Comparison of ENCODE assay signal across 15 mouse cellular contexts in the genomic region with DNA sequence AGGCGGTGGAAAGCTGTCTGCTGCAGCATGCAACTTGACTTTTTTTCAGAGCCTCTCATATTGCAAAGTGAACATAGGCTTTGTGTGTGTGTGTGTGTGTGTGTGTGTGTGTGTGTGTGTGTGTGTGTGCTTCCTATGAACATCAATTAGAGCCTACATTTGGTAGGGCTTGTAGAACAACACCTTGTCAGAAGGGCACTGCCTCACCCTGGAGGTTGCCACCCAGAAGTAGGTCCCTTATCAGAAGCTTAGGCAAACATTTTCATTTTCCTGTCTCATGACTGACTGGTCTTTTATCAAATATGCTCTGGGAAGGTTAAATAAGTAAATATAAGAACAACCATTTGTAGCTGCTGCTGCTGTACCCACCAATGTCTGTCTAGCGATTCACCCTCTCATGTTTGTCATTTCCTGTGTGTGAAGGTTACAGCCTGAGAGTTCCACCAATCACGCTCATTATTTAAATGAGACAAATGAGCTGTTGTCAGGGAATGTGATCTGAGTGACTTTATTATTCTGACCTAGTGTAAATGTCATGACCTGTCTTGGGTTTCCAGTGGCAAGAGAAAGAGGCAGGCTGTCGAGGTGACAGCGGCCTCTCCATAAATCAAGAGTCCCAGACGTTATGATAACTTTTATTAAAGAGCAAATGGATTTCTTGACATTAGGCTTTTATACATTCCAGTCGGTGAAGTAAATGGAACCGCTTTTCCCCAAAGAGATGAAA.
A peak's percentile ranks its signal among the peaks of the same experiment; 100 is the strongest.
DNase-seq lines count a peak whose midpoint lies in the region; ATAC-seq and TF ChIP-seq lines count a peak whose summit lies in the region.
"Had no signal": no experiment of that assay in that cellular context is flagged by ENCODE, and none has a peak within 500 bp of the region (broad histone marks: within the 10 kb centered on the region; RNA-seq: fewer than 3 reads in every experiment).

No protein-coding gene starts in this region.

- no peak overlapping the region for H3K27ac ChIP-seq in forebrain, embryonic 14.5 days (ENCODE audit: low read depth, low read length)
- H3K27ac ChIP-seq in forebrain, embryonic 12.5 days: no peak overlapping the region
- H3K27ac ChIP-seq in kidney, postnatal 0 days: no peak overlapping the region
- no peak overlapping the region for H3K27ac ChIP-seq in intestine, embryonic 16.5 days (ENCODE audit: low read length)
- H3K27ac ChIP-seq: heart, adult 2 months; macrophage; midbrain, embryonic 15.5 days had no signal

- WGBS in forebrain, embryonic 14.5 days: 80% methylated on average over 8 of the region's 8 CpGs
- WGBS in forebrain, embryonic 12.5 days: 72% methylated on average over 8 of the region's 8 CpGs
- WGBS in kidney, postnatal 0 days: 24% methylated on average over 8 of the region's 8 CpGs
- 28% methylated on average over 8 of the region's 8 CpGs for WGBS in intestine, embryonic 16.5 days

- no peak overlapping the region for H3K4me3 ChIP-seq in forebrain, embryonic 14.5 days (ENCODE audit: low read depth, low read length)
- H3K4me3 ChIP-seq in forebrain, embryonic 12.5 days (replicated peaks): no peak overlapping the region
- H3K4me3 ChIP-seq in kidney, postnatal 0 days (replicated peaks; ENCODE audit: low read depth, low read length): no peak overlapping the region
- no peak overlapping the region for H3K4me3 ChIP-seq in intestine, embryonic 16.5 days (ENCODE audit: low read length)
- H3K4me3 ChIP-seq: heart, adult 2 months; midbrain, embryonic 15.5 days had no signal

- no peaks in the 10 kb centered on the region for H3K27me3 ChIP-seq in forebrain, embryonic 14.5 days (replicated peaks; ENCODE audit: control insufficient read depth, insufficient read depth, low read length)
- H3K27me3 ChIP-seq in forebrain, embryonic 12.5 days: no peaks in the 10 kb centered on the region
- no peaks in the 10 kb centered on the region for H3K27me3 ChIP-seq in kidney, postnatal 0 days (ENCODE audit: insufficient read depth, low read length)
- no peaks in the 10 kb centered on the region for H3K27me3 ChIP-seq in intestine, embryonic 16.5 days (replicated peaks; ENCODE audit: control insufficient read depth, insufficient read depth, low read length)

- no peak for ATAC-seq in forebrain, embryonic 14.5 days
- no peak for ATAC-seq in forebrain, embryonic 12.5 days (ENCODE audit: low FRiP score)
- ATAC-seq in kidney, postnatal 0 days (replicated peaks; ENCODE audit: low FRiP score, low read depth): peak; percentile 25; the same call in 1 of the 2 replicates
- peak; percentile 44; the same call in 1 of the 2 replicates for ATAC-seq in intestine, embryonic 16.5 days
- ATAC-seq: inflammation-experienced regulatory T-cells, adult 6 months; midbrain, embryonic 15.5 days had no signal

- H3K4me2 ChIP-seq in forebrain, embryonic 14.5 days (ENCODE audit: low read length): no peak overlapping the region
- H3K4me2 ChIP-seq in forebrain, embryonic 12.5 days: no peak overlapping the region
- H3K4me2 ChIP-seq in kidney, postnatal 0 days (ENCODE audit: low read length): no peak overlapping the region
- no peak overlapping the region for H3K4me2 ChIP-seq in intestine, embryonic 16.5 days (ENCODE audit: low read depth, low read length)
- H3K4me2 ChIP-seq: midbrain, embryonic 15.5 days had no signal

- no peak overlapping the region for H3K9ac ChIP-seq in forebrain, embryonic 14.5 days (ENCODE audit: low read length)
- H3K9ac ChIP-seq in forebrain, embryonic 12.5 days: no peak overlapping the region
- H3K9ac ChIP-seq in kidney, postnatal 0 days (ENCODE audit: low read depth, low read length): no peak overlapping the region
- H3K9ac ChIP-seq in intestine, embryonic 16.5 days (ENCODE audit: low read depth, low read length): no peak overlapping the region
- H3K9ac ChIP-seq: midbrain, embryonic 15.5 days had no signal

- H3K9me3 ChIP-seq in forebrain, embryonic 14.5 days (replicated peaks; ENCODE audit: control insufficient read depth, low read length): no peaks in the 10 kb centered on the region
- no peaks in the 10 kb centered on the region for H3K9me3 ChIP-seq in forebrain, embryonic 12.5 days
- no peaks in the 10 kb centered on the region for H3K9me3 ChIP-seq in kidney, postnatal 0 days (replicated peaks; ENCODE audit: low read length)
- no peaks in the 10 kb centered on the region for H3K9me3 ChIP-seq in intestine, embryonic 16.5 days (ENCODE audit: control insufficient read depth, low read length)
- H3K9me3 ChIP-seq: midbrain, embryonic 15.5 days had no signal

- TF ChIP-seq CTCF in kidney, postnatal 0 days (IDR thresholded peaks at IDR 0.05; ENCODE audit: low read depth): no peak

- no peaks in the 10 kb centered on the region for H3K36me3 ChIP-seq in forebrain, embryonic 14.5 days (ENCODE audit: control insufficient read depth, insufficient read depth, low read length)
- no peaks in the 10 kb centered on the region for H3K36me3 ChIP-seq in forebrain, embryonic 12.5 days (replicated peaks)
- H3K36me3 ChIP-seq in kidney, postnatal 0 days (ENCODE audit: insufficient read depth, low read length): no peaks in the 10 kb centered on the region
- no peaks in the 10 kb centered on the region for H3K36me3 ChIP-seq in intestine, embryonic 16.5 days (ENCODE audit: control insufficient read depth, insufficient read depth, low read length)
- H3K36me3 ChIP-seq: midbrain, embryonic 15.5 days had no signal

- peak; percentile 33 for DNase-seq in forebrain, embryonic 14.5 days (ENCODE audit: low spot score)
- DNase-seq in kidney, postnatal 0 days (ENCODE audit: low spot score): peak; percentile 36
- no peak for DNase-seq in kidney, adult 18-20 months
- DNase-seq in embryo, embryonic 10.5 days (ENCODE audit: low spot score): peak; percentile 61
- no peak for DNase-seq in urinary bladder, adult 2 months (ENCODE audit: low spot score)
- no peak for DNase-seq in cerebellum, postnatal 10 days
- DNase-seq: adrenal gland, postnatal 25 days; cerebellum, adult 9-10 months; heart, adult 2 months; thymus, postnatal 25 days had no signal

- H3K4me1 ChIP-seq in forebrain, embryonic 14.5 days (ENCODE audit: control insufficient read depth, insufficient read depth, low read length): 0 out of 2 replicates have a peak, but pooled peaks cover 4% of the 10 kb centered on the region
- H3K4me1 ChIP-seq in forebrain, embryonic 12.5 days: peaks cover 6% of the 10 kb centered on the region; the same call in 1 of the 2 replicates
- no peaks in the 10 kb centered on the region for H3K4me1 ChIP-seq in kidney, postnatal 0 days (replicated peaks; ENCODE audit: insufficient read depth, low read length)
- H3K4me1 ChIP-seq in intestine, embryonic 16.5 days (ENCODE audit: control insufficient read depth, insufficient read depth, low read length): no peaks in the 10 kb centered on the region

Comparison
In these comparisons a context has a peak if more than half of its experiments do, and no peak if none do; other contexts are left out.
1. DNase-seq: peak in forebrain, embryonic 14.5 days (single experiment), kidney, postnatal 0 days (single experiment) and embryo, embryonic 10.5 days (single experiment); none in kidney, adult 18-20 months (single experiment), urinary bladder, adult 2 months (single experiment) and cerebellum, postnatal 10 days (0 of 2).
2. ATAC-seq: peak in kidney, postnatal 0 days (single experiment) and intestine, embryonic 16.5 days (single experiment); none in forebrain, embryonic 14.5 days (single experiment) and forebrain, embryonic 12.5 days (single experiment).